Mouse (Mus musculus) forebrain, embryonic 13.5 days (tissue): Measurements from ENCODE around the gene Gdf3. TPM values are rescaled to one million over a fixed set of nuclear protein-coding genes. Genes with fewer than 3 reads are reported as not detected.
A peak's percentile ranks its signal among the peaks of the same experiment; 100 is the strongest.
"Not testable (repeated sequence)": the region's sequence is repeated elsewhere in the genome, so short reads cannot be mapped to it uniquely, and the experiment has no call there.

ENCODE experiments used
- ATAC-seq: fragments of 200-750 bp; cut with Nextera tagmentation; 2 replicates; pipeline ENCODE4 v1.8.0; 2017
- H3K27ac ChIP-seq: fragments of 300-500 bp; sonication (generic); 2 replicates; pipeline ENCODE4 v1.5.1; 2015; ENCODE audit warnings: inconsistent platforms, mild to moderate bottlenecking, moderate library complexity
- H3K27me3 ChIP-seq: fragments of 300-500 bp; sonication (generic); 2 replicates; pipeline ENCODE4 v1.6.1; 2015; ENCODE audit warnings: mild to moderate bottlenecking, inconsistent platforms
- H3K36me3 ChIP-seq: fragments of 300-500 bp; sonication (generic); 2 replicates; pipeline ENCODE4 v1.6.1; 2015; ENCODE audit warnings: mild to moderate bottlenecking, inconsistent platforms; ENCODE audit not compliant: poor library complexity, severe bottlenecking
- H3K4me1 ChIP-seq: fragments of 300-500 bp; sonication (generic); 2 replicates; pipeline ENCODE4 v1.6.1; 2015; ENCODE audit warnings: inconsistent platforms
- H3K4me2 ChIP-seq: fragments of 300-500 bp; sonication (generic); 2 replicates; pipeline ENCODE4 v1.6.1; 2015; ENCODE audit warnings: inconsistent platforms, mild to moderate bottlenecking, moderate library complexity
- H3K4me3 ChIP-seq: fragments of 300-500 bp; sonication (generic); 2 replicates; pipeline ENCODE4 v1.5.1; 2015; ENCODE audit warnings: mild to moderate bottlenecking, inconsistent platforms
- H3K9ac ChIP-seq: fragments of 300-500 bp; sonication (generic); 2 replicates; pipeline ENCODE4 v1.6.1; 2015; ENCODE audit warnings: mild to moderate bottlenecking, inconsistent platforms
- H3K9me3 ChIP-seq: fragments of 300-500 bp; sonication (generic); replicated peaks from 2 replicates; pipeline ENCODE4 v1.6.1; 2016; ENCODE audit warnings: inconsistent platforms
- WGBS: fragments of 180-500 bp; shearing (Covaris S2); methylation state at CpG from one replicate; pipeline ENCODE4 v1.1.7; 2015; 5-methylcytosine and 5-hydroxymethylcytosine counted together
- polyA plus RNA-seq: library from polyadenylated mRNA; unstranded; fragments of >200 nt; fragmentation: Nextera tagmentation; extraction: Ambion mirVana; gene quantifications from 2 replicates; pipeline ENCODE4 v1.2.1, GENCODE M21; 2015

Gdf3 gene
- not detected in 2 replicates for polyA plus RNA-seq

DNA sequence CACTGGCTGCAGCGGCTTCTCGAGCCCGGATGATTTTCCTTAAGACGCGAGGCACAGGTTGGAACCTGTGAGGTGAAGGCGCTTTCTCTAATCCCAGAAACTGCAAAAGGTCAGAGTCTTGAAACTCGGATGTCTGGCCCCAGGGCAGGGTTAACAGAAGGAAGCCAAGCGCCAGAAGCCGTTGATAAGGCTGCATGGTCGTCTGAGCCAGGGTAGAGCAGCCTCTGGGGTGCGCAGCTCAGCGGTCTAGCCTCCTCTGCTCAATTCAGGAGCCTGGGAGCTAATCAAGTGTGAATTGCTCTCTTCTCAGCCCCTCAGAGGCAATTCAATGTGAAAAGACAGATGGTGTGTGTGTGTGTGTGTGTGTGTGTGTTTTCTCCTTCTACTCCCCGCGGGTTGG, at the start of gene Gdf3:
TSS of gene Gdf3 (minus strand) at position 317 of the 400 bp plus-strand sequence.
- Histone ChIP-seq H3K4me2 (no peak within 1 kb of the TSS), H3K4me1 (no peaks in the 10 kb centered on the region), H3K4me3 (no peak within 1 kb of the TSS), H3K27ac (no peak within 1 kb of the TSS), H3K36me3 (no peaks in the 10 kb centered on the region), H3K27me3 (no peaks in the 10 kb centered on the region), H3K9ac (no peak within 1 kb of the TSS), H3K9me3 (no peaks in the 10 kb centered on the region)
- WGBS: 68% methylated on average over 14 of the region's 14 CpGs
- no peak for ATAC-seq

DNA sequence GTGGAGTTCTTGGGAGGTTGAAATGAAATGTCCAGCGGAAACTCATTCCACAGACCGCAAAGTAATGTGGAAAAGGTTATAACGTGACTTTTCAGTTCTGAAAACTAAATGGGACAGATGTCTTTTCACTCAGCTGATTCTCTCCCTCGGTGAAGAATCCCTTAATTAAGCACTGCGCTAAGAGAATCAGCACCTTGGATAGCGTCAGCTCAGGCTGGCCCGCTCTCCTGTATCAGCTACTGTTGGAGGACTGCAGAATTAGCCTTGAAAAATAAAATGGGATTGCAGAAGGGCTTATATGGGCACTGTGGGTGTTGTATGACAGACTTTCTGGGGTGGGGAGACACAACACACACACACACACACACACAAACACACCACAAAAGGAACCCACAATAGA, 49.7 kb upstream of the Gdf3 start:
- H3K4me3 ChIP-seq: no peak overlapping the region
- H3K36me3 ChIP-seq: no peaks in the 10 kb centered on the region

DNA sequence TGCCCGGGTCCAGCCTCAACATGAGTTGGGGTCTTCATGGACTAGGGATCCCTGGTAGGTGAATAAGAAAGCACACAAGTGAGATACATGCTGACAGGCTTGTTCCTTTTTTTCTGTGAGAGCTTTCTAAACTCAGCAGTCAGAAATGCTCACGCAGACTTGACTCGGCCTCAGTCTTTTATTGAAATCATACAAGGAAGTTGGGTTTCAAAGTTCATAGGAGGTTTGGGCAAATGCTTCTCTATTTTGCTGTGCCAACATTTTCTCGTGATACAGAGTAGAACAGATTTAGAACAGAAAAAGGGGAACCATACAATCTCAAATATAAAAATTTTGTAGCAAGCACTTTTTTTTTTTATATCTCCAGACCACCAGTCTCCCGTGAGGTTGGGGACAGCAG, 47.7 kb upstream of the Gdf3 start:
- no peak overlapping the region for H3K9ac ChIP-seq
- ATAC-seq: no peak
- peaks cover 8% of the 10 kb centered on the region; the same call in 1 of the 2 replicates for H3K27me3 ChIP-seq
- 90% methylated on average over 5 of the region's 5 CpGs for WGBS
- H3K4me3 ChIP-seq: no peak overlapping the region
- no peak overlapping the region for H3K4me2 ChIP-seq
- H3K4me1 ChIP-seq: 0 out of 2 replicates have a peak, but pooled peaks cover under 1% of the 10 kb centered on the region
- H3K9me3 ChIP-seq: no peaks in the 10 kb centered on the region
- H3K27ac ChIP-seq: no peak overlapping the region
- no peaks in the 10 kb centered on the region for H3K36me3 ChIP-seq

More for the DNA sequence above, 49.7 kb upstream of the Gdf3 start:
- no peaks in the 10 kb centered on the region for H3K9me3 ChIP-seq
- H3K4me1 ChIP-seq: peaks cover 8% of the 10 kb centered on the region
- 18% methylated on average over 7 of the region's 7 CpGs for WGBS
- ATAC-seq: no peak
- no peak overlapping the region for H3K4me2 ChIP-seq
- H3K9ac ChIP-seq: no peak overlapping the region
- no peak overlapping the region for H3K27ac ChIP-seq
- H3K27me3 ChIP-seq: peaks cover 18% of the 10 kb centered on the region

DNA sequence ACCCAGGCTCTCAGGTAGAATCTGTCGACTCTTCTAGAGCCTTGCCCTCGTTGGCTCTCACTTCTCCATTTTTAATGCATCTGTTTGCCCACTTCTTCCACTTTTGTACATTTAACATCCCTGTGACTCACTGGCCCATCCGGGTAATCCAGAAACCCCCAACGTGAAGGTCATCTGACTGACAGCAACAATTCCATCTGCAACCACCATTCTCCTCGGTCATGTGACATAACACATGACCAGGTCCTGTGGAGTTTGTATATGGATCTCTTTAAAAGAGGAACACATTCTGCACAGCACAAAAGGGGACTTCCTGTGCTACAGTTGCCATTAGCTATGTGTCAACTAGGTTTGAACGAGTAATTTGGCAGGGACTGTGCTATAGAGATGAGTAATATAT, 44.4 kb upstream of the Gdf3 start:
- Histone ChIP-seq H3K9ac (no peak overlapping the region), H3K27me3 (no peaks in the 10 kb centered on the region; the same call in 1 of the 2 replicates), H3K9me3 (no peaks in the 10 kb centered on the region), H3K4me1 (no peaks in the 10 kb centered on the region), H3K27ac (no peak overlapping the region), H3K4me3 (no peak overlapping the region), H3K4me2 (no peak overlapping the region), H3K36me3 (no peaks in the 10 kb centered on the region)
- ATAC-seq: no peak
- 85% methylated on average over 6 of the region's 6 CpGs for WGBS

DNA sequence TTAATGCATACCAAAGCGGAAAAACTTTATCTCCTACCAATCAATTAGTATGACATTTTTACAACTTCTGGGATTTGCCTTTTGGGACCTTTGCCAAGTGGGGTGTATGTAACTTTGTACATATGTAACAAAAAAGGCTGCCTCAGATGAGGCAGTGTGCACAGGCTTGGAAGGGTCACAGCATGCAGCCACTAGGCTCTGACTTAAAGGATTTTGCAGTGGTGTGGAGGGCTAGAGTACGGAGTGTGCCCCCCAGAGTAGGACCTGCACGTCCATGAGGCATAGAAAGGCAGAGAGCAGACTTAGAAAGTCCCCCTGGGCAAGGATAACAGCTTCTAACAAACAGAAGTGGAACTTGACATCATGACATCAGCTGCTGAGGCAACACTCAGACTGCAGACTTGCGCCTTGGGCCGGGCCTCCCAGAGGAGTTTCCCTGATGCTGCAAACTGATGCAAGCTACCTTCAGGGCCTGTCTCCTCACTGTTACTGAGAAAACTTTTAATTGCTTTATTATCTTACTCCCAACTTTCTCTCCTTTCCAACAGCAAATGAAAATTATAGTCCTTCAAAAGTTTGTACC, 40.6 kb upstream of the Gdf3 start:
- Histone ChIP-seq H3K9me3 (no peaks in the 10 kb centered on the region), H3K4me3 (no peak overlapping the region), H3K9ac (no peak overlapping the region), H3K27ac (no peak overlapping the region), H3K4me2 (no peak overlapping the region), H3K4me1 (no peaks in the 10 kb centered on the region), H3K36me3 (no peaks in the 10 kb centered on the region), H3K27me3 (no peaks in the 10 kb centered on the region)
- WGBS: 76% methylated on average over 5 of the region's 5 CpGs
- ATAC-seq: no peak

DNA sequence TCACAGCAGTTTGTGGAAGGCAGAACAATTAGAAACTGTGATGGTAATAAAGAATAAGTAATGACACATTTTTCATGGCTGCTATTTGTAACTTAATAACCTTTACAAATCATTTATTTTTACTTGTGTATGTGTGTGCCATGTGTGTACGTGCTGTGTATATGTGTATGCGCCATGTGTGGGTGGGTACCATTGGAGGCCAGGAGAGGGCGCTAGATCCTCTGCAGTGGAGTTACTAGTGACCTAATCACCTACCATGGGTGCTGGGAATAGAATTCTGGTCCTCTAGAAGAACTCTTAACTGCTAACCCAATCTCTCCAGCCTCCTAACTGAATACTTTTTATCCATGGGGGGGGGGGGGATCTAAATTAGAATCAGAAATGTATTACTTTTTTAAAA, 40.0 kb upstream of the Gdf3 start:
- ATAC-seq: no peak
- no peak overlapping the region for H3K27ac ChIP-seq
- H3K4me1 ChIP-seq: no peaks in the 10 kb centered on the region
- WGBS: 84% methylated on average over 3 of the region's 3 CpGs
- H3K4me3 ChIP-seq: no peak overlapping the region
- H3K27me3 ChIP-seq: no peaks in the 10 kb centered on the region
- H3K36me3 ChIP-seq: no peaks in the 10 kb centered on the region
- no peak overlapping the region for H3K9ac ChIP-seq
- no peaks in the 10 kb centered on the region for H3K9me3 ChIP-seq
- H3K4me2 ChIP-seq: no peak overlapping the region

DNA sequence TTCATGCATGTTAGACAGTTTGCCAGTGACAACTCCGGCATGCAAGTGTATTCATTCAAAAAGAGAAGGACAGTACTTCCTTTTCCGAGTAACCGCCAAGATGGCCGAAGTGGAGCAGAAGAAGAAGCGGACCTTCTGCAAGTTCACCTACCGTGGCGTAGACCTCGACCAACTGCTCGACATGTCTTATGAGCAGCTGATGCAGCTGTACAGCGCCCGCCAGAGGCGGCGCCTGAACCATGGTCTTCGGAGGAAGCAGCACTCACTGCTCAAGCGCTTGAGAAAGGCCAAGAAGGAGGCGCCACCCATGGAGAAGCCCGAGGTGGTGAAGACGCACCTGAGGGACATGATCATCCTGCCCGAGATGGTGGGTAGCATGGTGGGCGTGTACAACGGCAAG, 34.3 kb upstream of the Gdf3 start:
- not testable (repeated sequence) for H3K9me3 ChIP-seq, ATAC-seq, H3K27ac ChIP-seq, H3K9ac ChIP-seq, H3K4me2 ChIP-seq, H3K4me3 ChIP-seq, H3K36me3 ChIP-seq, H3K27me3 ChIP-seq, H3K4me1 ChIP-seq
- 92% methylated on average over 21 of the region's 21 CpGs for WGBS

DNA sequence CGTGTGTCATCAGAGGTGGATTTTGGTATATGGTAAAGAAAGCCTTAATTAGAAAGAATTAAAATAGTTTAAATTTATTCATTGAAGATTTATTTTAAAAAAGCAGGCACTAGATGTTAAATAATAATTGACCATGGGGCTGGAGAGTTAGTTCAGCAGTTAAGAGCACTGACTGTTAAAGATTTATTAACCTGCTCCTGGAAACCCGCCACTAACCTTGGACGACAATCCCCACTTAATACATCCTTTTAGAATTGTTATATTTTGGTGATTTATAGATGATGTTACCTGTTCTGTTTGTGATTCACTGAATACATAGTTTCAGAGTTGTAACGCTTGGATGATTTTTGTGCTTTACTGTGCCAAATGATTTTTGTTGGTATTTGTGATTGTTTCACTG, 27.7 kb upstream of the Gdf3 start:
- WGBS: 91% methylated on average over 4 of the region's 4 CpGs

DNA sequence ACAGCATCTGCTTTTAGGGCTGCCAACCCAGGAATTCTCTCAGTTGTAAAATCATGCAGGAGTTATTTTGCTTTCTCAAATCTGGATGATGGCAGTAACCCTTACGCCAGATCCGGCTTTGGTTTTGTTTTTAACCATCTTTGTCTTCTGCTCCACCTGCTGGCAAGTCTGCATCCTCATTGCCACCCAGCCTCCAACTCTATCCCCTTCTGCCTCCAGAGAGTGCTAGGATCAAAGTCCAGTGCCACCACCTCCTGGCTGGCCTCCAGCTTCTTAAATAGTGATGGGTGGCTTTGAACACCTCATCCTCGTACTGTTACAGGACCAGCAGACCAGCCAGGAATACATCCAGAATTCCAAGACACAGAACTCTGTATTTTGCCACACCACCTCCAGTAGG, 26.8 kb upstream of the Gdf3 start:
- no peak for ATAC-seq
- Histone ChIP-seq H3K36me3 (no peaks in the 10 kb centered on the region), H3K27me3 (no peaks in the 10 kb centered on the region), H3K4me1 (no peaks in the 10 kb centered on the region), H3K9me3 (no peaks in the 10 kb centered on the region), H3K4me3 (no peak overlapping the region), H3K4me2 (no peak overlapping the region), H3K27ac (no peak overlapping the region), H3K9ac (no peak overlapping the region)
- WGBS: 84% methylated on average over 3 of the region's 3 CpGs

More for the DNA sequence above, 27.7 kb upstream of the Gdf3 start:
- not testable (repeated sequence) for ATAC-seq, H3K27ac ChIP-seq, H3K9me3 ChIP-seq, H3K4me2 ChIP-seq, H3K9ac ChIP-seq, H3K4me1 ChIP-seq, H3K4me3 ChIP-seq, H3K36me3 ChIP-seq, H3K27me3 ChIP-seq

DNA sequence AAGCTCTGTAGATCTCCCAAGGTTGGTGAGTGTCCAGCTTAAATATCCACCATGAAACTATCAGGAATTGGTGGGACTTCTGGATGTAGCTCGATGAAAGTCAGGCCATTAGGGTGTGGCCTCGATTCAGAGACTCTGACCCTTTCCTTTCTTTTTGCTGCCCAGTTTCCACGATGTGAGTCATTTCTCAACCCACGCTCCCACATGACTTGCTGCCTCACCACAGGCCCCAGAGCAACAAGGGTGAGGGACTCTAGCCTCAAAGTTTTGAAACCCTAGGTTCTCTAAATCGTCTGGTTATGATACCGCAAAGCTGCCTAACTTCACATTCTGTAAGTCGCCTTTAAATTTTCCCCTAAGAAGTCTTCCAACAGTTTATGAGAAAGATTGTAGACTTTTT, 25.4 kb upstream of the Gdf3 start:
- Histone ChIP-seq H3K27ac (no peak overlapping the region), H3K4me2 (no peak overlapping the region), H3K27me3 (no peaks in the 10 kb centered on the region), H3K4me1 (no peaks in the 10 kb centered on the region), H3K4me3 (no peak overlapping the region), H3K9me3 (no peaks in the 10 kb centered on the region), H3K9ac (no peak overlapping the region), H3K36me3 (no peaks in the 10 kb centered on the region)
- WGBS: 91% methylated on average over 7 of the region's 7 CpGs
- ATAC-seq: no peak

DNA sequence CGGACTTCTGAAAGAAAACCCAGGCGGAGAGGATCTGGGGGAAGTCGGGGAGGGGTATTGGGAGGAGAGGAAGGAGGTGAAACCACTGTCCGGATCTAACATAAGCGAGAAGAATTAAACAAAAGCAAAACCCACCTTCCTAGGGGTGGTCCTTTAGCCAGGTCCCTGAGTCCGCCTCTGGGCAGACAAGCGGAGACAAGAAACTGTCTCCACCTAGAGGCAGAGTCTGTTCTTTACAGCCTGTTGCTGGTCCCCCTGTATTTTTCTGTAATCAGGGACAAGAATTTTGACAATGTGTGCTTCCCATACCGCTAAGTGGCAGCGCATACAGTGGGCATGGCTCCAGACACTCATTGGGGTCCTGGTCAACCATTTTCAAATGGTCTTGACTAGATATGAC, 23.5 kb upstream of the Gdf3 start:
- Histone ChIP-seq H3K36me3 (no peaks in the 10 kb centered on the region), H3K4me3 (no peak overlapping the region), H3K9ac (no peak overlapping the region), H3K27ac (no peak overlapping the region), H3K4me2 (no peak overlapping the region), H3K27me3 (no peaks in the 10 kb centered on the region), H3K9me3 (no peaks in the 10 kb centered on the region), H3K4me1 (no peaks in the 10 kb centered on the region)
- ATAC-seq: no peak
- WGBS: 57% methylated on average over 9 of the region's 9 CpGs

DNA sequence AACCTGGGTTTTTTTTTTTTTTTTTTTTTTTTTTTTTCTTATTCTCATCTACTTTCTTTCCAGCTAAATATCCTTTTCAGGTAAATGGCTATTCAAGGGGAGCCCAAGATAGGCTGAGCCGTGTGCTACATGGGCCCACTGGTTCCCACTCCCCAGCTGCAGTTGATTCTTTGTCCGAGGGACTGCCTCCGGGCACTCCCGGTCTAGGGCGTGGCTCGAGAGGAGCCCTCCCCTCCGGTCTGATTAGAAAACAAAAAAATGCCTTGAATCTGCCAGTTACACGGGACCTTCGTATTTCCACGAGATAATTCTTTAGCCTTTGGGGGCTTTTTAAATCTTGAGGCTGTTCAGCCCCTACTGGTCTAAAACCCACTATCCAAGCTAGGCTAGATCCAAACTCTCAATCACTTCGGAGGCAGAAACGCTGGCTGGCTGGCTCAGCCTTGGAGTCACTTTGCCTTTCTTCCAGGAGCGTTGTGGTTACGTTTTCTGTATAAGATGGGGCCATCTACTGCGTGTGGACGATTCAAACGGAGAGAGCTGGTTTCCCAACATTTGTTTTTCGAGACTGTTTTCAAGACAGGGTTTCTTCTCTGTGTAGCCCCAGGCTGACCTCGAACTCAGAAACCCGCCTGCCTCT, 17.7 kb upstream of the Gdf3 start:
- H3K9ac ChIP-seq: no peak overlapping the region
- H3K9me3 ChIP-seq: no peaks in the 10 kb centered on the region
- H3K4me2 ChIP-seq: 0 out of 2 replicates have a peak overlapping the region, but pooled peaks have one; percentile 12
- 52% methylated on average over 20 of the region's 20 CpGs for WGBS
- no peak overlapping the region for H3K4me3 ChIP-seq
- no peak for ATAC-seq
- no peak overlapping the region for H3K27ac ChIP-seq
- H3K4me1 ChIP-seq: no peaks in the 10 kb centered on the region
- H3K27me3 ChIP-seq: no peaks in the 10 kb centered on the region
- no peaks in the 10 kb centered on the region for H3K36me3 ChIP-seq

DNA sequence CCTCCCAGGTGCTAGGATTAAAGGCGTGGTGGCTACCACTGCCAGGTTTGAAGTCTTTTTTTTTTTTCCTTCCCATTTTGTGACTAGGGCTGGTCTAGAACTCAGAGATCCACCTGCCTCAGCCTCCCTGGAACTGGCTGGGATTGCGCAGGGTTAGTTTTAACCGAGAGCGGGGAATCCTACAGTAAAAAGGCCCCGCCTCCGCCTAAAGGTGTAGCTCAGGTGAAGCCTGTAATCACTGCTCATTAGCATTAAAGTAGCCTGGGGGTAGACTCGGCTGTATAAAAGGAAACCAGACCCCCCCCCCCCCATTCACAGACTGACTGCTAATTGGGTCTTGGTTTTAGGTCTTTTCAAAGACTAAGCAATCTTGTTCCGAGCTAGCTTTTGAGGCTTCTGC, 16.2 kb upstream of the Gdf3 start, which contains the start of gene Dppa3:
TSS of gene Dppa3 (plus strand) at position 301 of the 400 bp plus-strand sequence.
- Histone ChIP-seq H3K4me2 (no peak within 1 kb of the TSS), H3K27me3 (no peaks in the 10 kb centered on the region), H3K9ac (no peak within 1 kb of the TSS), H3K36me3 (no peaks in the 10 kb centered on the region), H3K4me3 (no peak within 1 kb of the TSS), H3K27ac (no peak within 1 kb of the TSS), H3K9me3 (no peaks in the 10 kb centered on the region), H3K4me1 (no peaks in the 10 kb centered on the region)
- no peak for ATAC-seq
- WGBS: 89% methylated on average over 8 of the region's 8 CpGs
